Mouse (Mus musculus) forebrain, embryonic 16.5 days (tissue): Measurements from ENCODE around the gene Rassf10. TPM values are rescaled to one million over a fixed set of nuclear protein-coding genes. Genes with fewer than 3 reads are reported as not detected.

Source experiments
- ATAC-seq: fragments of 200-750 bp; cut with Nextera tagmentation; 2 replicates; pipeline ENCODE4 v1.8.0; 2017; ENCODE audit warnings: mild to moderate bottlenecking, moderate library complexity
- H3K27ac ChIP-seq: fragments of 300-500 bp; sonication (generic); 2 replicates; pipeline ENCODE4 v1.5.1; 2014; ENCODE audit warnings: low read length, control low read depth
- H3K27me3 ChIP-seq: fragments of 300-500 bp; sonication (generic); replicated peaks from 2 replicates; pipeline ENCODE4 v1.6.1; 2014; ENCODE audit warnings: low read length; ENCODE audit not compliant: control insufficient read depth, insufficient read depth
- H3K36me3 ChIP-seq: fragments of 300-500 bp; sonication (generic); 2 replicates; pipeline ENCODE4 v1.6.1; 2014; ENCODE audit not compliant: control insufficient read depth, insufficient read depth
- H3K4me1 ChIP-seq: fragments of 300-500 bp; sonication (generic); replicated peaks from 2 replicates; pipeline ENCODE4 v1.6.1; 2014; ENCODE audit warnings: low read length; ENCODE audit not compliant: control insufficient read depth, insufficient read depth
- H3K4me2 ChIP-seq: fragments of 300-500 bp; sonication (generic); 2 replicates; pipeline ENCODE4 v1.6.1; 2014; ENCODE audit warnings: mild to moderate bottlenecking, low read length, control low read depth
- H3K4me3 ChIP-seq: fragments of 300-500 bp; sonication (generic); replicated peaks from 2 replicates; pipeline ENCODE4 v1.5.1; 2014; ENCODE audit warnings: mild to moderate bottlenecking, low read length, control low read depth
- H3K9ac ChIP-seq: fragments of 300-500 bp; sonication (generic); replicated peaks from 2 replicates; pipeline ENCODE4 v1.6.1; 2014; ENCODE audit warnings: low read depth, low read length, control low read depth
- H3K9me3 ChIP-seq: fragments of 300-500 bp; sonication (generic); 2 replicates; pipeline ENCODE4 v1.6.1; 2016; ENCODE audit warnings: low read length; ENCODE audit not compliant: control insufficient read depth
- WGBS: fragments of 180-500 bp; shearing (Covaris S2); extraction: QIAGEN DNeasy Blood & Tissue Kit; methylation state at CpG from one replicate; pipeline ENCODE4 v1.1.7; 2014; 5-methylcytosine and 5-hydroxymethylcytosine counted together
- polyA plus RNA-seq: library from polyadenylated mRNA; unstranded; fragments of >200 nt; fragmentation: Nextera tagmentation; extraction: Ambion mirVana; gene quantifications from 2 replicates; pipeline ENCODE4 v1.2.1, GENCODE M21; 2015

Gene Rassf10
- polyA plus RNA-seq, 1 experiment from 2014 or later, result 2.1 TPM

GRCm38 (mm10) chr7:112992928-112993327 is 39.2 kb downstream of the Rassf10 start:
- Histone ChIP-seq H3K4me1 (no peaks in the 10 kb centered on the region), H3K27me3 (no peaks in the 10 kb centered on the region), H3K4me3 (no peak overlapping the region), H3K9ac (no peak overlapping the region), H3K36me3 (no peaks in the 10 kb centered on the region), H3K4me2 (no peak overlapping the region), H3K9me3 (no peaks in the 10 kb centered on the region; the same call in 1 of the 2 replicates), H3K27ac (no peak overlapping the region)
- ATAC-seq, result no peak
- 91% methylated on average over 5 of the region's 5 CpGs for WGBS

DNA sequence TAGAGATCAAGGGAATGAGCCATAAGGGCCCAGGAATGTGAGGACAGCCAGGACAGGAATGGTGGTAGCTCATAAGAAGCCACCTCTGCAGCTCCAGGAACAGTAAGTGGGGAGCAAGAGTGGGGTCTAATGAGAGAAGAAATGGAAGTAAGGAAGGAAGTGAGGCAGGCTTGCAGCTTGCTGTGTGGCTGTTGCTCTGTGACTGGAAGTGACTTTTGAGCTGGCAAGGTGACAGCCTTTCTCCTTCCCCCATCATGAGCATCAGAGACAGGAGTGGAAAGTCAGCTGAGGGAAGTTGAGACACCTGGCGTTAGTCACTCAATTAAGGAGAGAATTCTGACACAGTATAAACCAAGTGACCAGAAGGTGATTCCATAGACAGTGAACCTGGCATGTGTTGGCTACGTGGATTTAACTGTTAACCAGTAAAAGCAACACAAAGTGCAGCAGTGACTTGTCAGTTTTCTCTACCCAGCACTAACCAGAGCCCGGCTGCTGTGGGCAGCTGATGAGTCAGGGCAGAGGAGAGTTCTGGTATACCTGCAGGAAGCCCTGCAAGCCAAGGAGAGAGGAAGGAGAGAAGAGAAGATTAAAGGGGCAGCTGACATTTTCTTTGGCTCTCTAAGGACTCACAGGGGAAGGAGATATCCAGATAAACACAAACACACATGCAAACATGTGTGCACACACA is 49.9 kb downstream of the Rassf10 start:
- Histone ChIP-seq H3K27me3 (no peaks in the 10 kb centered on the region), H3K4me1 (no peaks in the 10 kb centered on the region), H3K9me3 (no peaks in the 10 kb centered on the region), H3K4me2 (no peak overlapping the region), H3K9ac (no peak overlapping the region), H3K27ac (no peak overlapping the region), H3K36me3 (no peaks in the 10 kb centered on the region), H3K4me3 (no peak overlapping the region)
- 82% methylated on average over 3 of the region's 3 CpGs for WGBS
- ATAC-seq, result no peak

DNA sequence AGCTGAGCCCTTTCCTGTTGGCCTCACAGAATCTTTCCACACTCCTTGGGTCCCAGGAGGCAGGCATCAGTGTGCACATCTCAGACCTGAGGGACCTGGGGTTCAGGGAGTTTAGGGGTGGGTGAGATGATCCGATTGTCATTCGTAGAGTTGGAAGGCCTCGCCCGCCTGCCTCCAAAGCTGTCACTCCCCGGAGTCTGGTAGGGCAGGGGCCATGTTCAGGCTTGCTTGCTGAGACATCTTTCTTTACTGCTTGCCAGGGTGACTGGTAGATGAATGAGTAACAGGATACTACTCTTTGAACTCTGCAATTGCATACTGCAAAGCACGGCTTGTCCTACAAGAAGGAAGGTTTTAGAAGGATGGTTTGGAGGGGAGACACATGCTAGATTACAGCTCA is 52.0 kb downstream of the Rassf10 start:
- WGBS, result 96% methylated on average over 6 of the region's 6 CpGs
- no peak overlapping the region for H3K4me3 ChIP-seq
- ATAC-seq, result no peak
- H3K4me2 ChIP-seq, result no peak overlapping the region
- H3K9ac ChIP-seq, result no peak overlapping the region
- H3K27ac ChIP-seq, result no peak overlapping the region
- H3K4me1 ChIP-seq, result no peaks in the 10 kb centered on the region
- no peaks in the 10 kb centered on the region for H3K9me3 ChIP-seq
- no peaks in the 10 kb centered on the region for H3K27me3 ChIP-seq
- no peaks in the 10 kb centered on the region for H3K36me3 ChIP-seq
